In genomic region chr14:120299716-120300115, GRCm38 (mm10) we compare ENCODE assay signal across 9 mouse cellular contexts. TPM values are rescaled to one million over a fixed set of nuclear protein-coding genes. Genes with fewer than 3 reads are reported as not detected.
DNase-seq lines count a peak whose midpoint lies in the region; ATAC-seq and TF ChIP-seq lines count a peak whose summit lies in the region.
"Had no signal": no experiment of that assay in that cellular context is flagged by ENCODE, and none has a peak within 500 bp of the region (broad histone marks: within the 10 kb centered on the region; RNA-seq: fewer than 3 reads in every experiment).

No protein-coding gene starts in this region.

- ATAC-seq in liver, embryonic 16.5 days (ENCODE audit: low read depth): 0 out of 2 replicates have a peak, but pooled peaks have one; percentile 24
- no peak for ATAC-seq in liver, postnatal 0 days
- 0 out of 2 replicates have a peak, but pooled peaks have one; percentile 10 for ATAC-seq in intestine, embryonic 14.5 days (replicated peaks; ENCODE audit: low FRiP score, low TSS enrichment, low read depth)

- no peak overlapping the region for H3K4me2 ChIP-seq in liver, embryonic 16.5 days (ENCODE audit: low read depth, low read length)
- no peak overlapping the region for H3K4me2 ChIP-seq in liver, postnatal 0 days (ENCODE audit: low read depth, low read length)
- H3K4me2 ChIP-seq in intestine, embryonic 14.5 days (ENCODE audit: low read length): peak overlapping the region; percentile 5; the same call in 1 of the 2 replicates
- H3K4me2 ChIP-seq: hindbrain, embryonic 15.5 days had no signal

- H3K4me1 ChIP-seq in liver, embryonic 16.5 days (ENCODE audit: control insufficient read depth, low read depth, low read length): peaks cover 8% of the 10 kb centered on the region
- H3K4me1 ChIP-seq in liver, postnatal 0 days (ENCODE audit: insufficient read depth): peaks cover 19% of the 10 kb centered on the region
- peaks cover 32% of the 10 kb centered on the region for H3K4me1 ChIP-seq in embryonic fibroblast, embryonic 13.5 days (ENCODE audit: control insufficient read depth, insufficient read depth, low read length)
- peaks cover 68% of the 10 kb centered on the region for H3K4me1 ChIP-seq in intestine, embryonic 14.5 days (replicated peaks; ENCODE audit: control insufficient read depth, insufficient read depth, low read length)
- H3K4me1 ChIP-seq in small intestine, adult 2 months (ENCODE audit: control insufficient read depth, insufficient read depth, insufficient read length, low read length): peaks cover 38% of the 10 kb centered on the region; the same call in 1 of the 2 replicates

- H3K36me3 ChIP-seq in liver, embryonic 16.5 days (ENCODE audit: control insufficient read depth, insufficient read depth): no peaks in the 10 kb centered on the region
- no peaks in the 10 kb centered on the region; the same call in 1 of the 2 replicates for H3K36me3 ChIP-seq in liver, postnatal 0 days (replicated peaks; ENCODE audit: insufficient read depth, low read length)
- H3K36me3 ChIP-seq in intestine, embryonic 14.5 days (ENCODE audit: control insufficient read depth, insufficient read depth, low read length): peaks cover 5% of the 10 kb centered on the region; the same call in 1 of the 2 replicates
- H3K36me3 ChIP-seq in small intestine, adult 2 months (ENCODE audit: control insufficient read depth, insufficient read depth, low read length): no peaks in the 10 kb centered on the region; the same call in 1 of the 2 replicates
- H3K36me3 ChIP-seq: hindbrain, embryonic 15.5 days had no signal

- no peak overlapping the region for H3K9ac ChIP-seq in liver, embryonic 16.5 days (ENCODE audit: low read depth, low read length)
- no peak overlapping the region for H3K9ac ChIP-seq in liver, postnatal 0 days (replicated peaks)
- H3K9ac ChIP-seq in intestine, embryonic 14.5 days (ENCODE audit: low read length): no peak overlapping the region
- H3K9ac ChIP-seq: hindbrain, embryonic 15.5 days had no signal

- intact Hi-C loops in left cerebral cortex, postnatal 25 days (cut with DNase I): no loop called here

- no peak for TF ChIP-seq POLR2A in embryonic fibroblast, embryonic 13.5 days (IDR thresholded peaks at IDR 0.05; ENCODE audit: low read depth, low read length)
- TF ChIP-seq POLR2A in small intestine, adult 2 months (IDR thresholded peaks at IDR 0.05; ENCODE audit: low read depth, low read length): no peak

- no peak for TF ChIP-seq EP300 in liver, postnatal 0 days (IDR thresholded peaks at IDR 0.05; ENCODE audit: low read depth)

- H3K27ac ChIP-seq in liver, embryonic 16.5 days (ENCODE audit: low read length): no peak overlapping the region
- H3K27ac ChIP-seq in liver, postnatal 0 days (ENCODE audit: low read depth): no peak overlapping the region
- peak overlapping the region; percentile 97 for H3K27ac ChIP-seq in embryonic fibroblast, embryonic 13.5 days (ENCODE audit: insufficient read depth, low read length)
- H3K27ac ChIP-seq in intestine, embryonic 14.5 days (ENCODE audit: low read depth): peak overlapping the region; percentile 16
- peak overlapping the region; percentile 38; the same call in 1 of the 2 replicates for H3K27ac ChIP-seq in small intestine, adult 2 months (ENCODE audit: insufficient read depth, low read depth, low read length)
- H3K27ac ChIP-seq: hindbrain, embryonic 15.5 days had no signal

- 43% methylated on average over 3 of the region's 3 CpGs for WGBS in liver, embryonic 16.5 days (ENCODE audit: insufficient replicate concordance)
- 51% methylated on average over 3 of the region's 3 CpGs for WGBS in liver, postnatal 0 days (ENCODE audit: insufficient replicate concordance)
- WGBS in intestine, embryonic 14.5 days: 8% methylated on average over 3 of the region's 3 CpGs
- WGBS in small intestine, adult 2 months: 9% methylated on average over 3 of the region's 3 CpGs

- no peak for DNase-seq in liver, postnatal 0 days
- no peak for DNase-seq in intestine, embryonic 14.5 days (ENCODE audit: low spot score)
- no peak for DNase-seq in spleen, adult 12 weeks (ENCODE audit: low spot score)
- no peak for DNase-seq in left cerebral cortex, postnatal 25 days (ENCODE audit: low spot score in 2 of 2)
- DNase-seq: right cerebral cortex, postnatal 4 days had no signal

- no peaks in the 10 kb centered on the region for H3K9me3 ChIP-seq in liver, embryonic 16.5 days (replicated peaks; ENCODE audit: control insufficient read depth, low read length)
- no peaks in the 10 kb centered on the region for H3K9me3 ChIP-seq in liver, postnatal 0 days (ENCODE audit: low read length)
- no peaks in the 10 kb centered on the region for H3K9me3 ChIP-seq in intestine, embryonic 14.5 days (ENCODE audit: control insufficient read depth, low read length)
- H3K9me3 ChIP-seq: hindbrain, embryonic 15.5 days had no signal

- no peaks in the 10 kb centered on the region for H3K27me3 ChIP-seq in liver, embryonic 16.5 days (ENCODE audit: control insufficient read depth, insufficient read depth, low read depth, low read length)
- no peaks in the 10 kb centered on the region for H3K27me3 ChIP-seq in liver, postnatal 0 days (ENCODE audit: insufficient read depth, low read length)
- no peaks in the 10 kb centered on the region for H3K27me3 ChIP-seq in intestine, embryonic 14.5 days (replicated peaks; ENCODE audit: control insufficient read depth, insufficient read depth, low read length)
- no peaks in the 10 kb centered on the region for H3K27me3 ChIP-seq in small intestine, adult 2 months (ENCODE audit: control insufficient read depth, insufficient read depth, low read length)
- H3K27me3 ChIP-seq: hindbrain, embryonic 15.5 days had no signal

- TF ChIP-seq CTCF in liver, postnatal 0 days (IDR thresholded peaks at IDR 0.05; ENCODE audit: low read depth): no peak
- no peak for TF ChIP-seq CTCF in embryonic fibroblast, embryonic 13.5 days (IDR thresholded peaks at IDR 0.05; ENCODE audit: borderline replicate concordance, insufficient read depth, low read length)
- TF ChIP-seq CTCF in small intestine, adult 2 months (IDR thresholded peaks at IDR 0.05; ENCODE audit: extremely low read depth, insufficient read length, insufficient replicate concordance, low read depth, low read length): no peak

- no peak overlapping the region for H3K4me3 ChIP-seq in liver, embryonic 16.5 days (ENCODE audit: low read depth, low read length)
- no peak overlapping the region for H3K4me3 ChIP-seq in liver, postnatal 0 days (ENCODE audit: low read depth, low read length)
- H3K4me3 ChIP-seq in embryonic fibroblast, embryonic 13.5 days (ENCODE audit: insufficient read depth, low read length): no peak overlapping the region
- no peak overlapping the region for H3K4me3 ChIP-seq in intestine, embryonic 14.5 days (ENCODE audit: low read depth, low read length)
- no peak overlapping the region for H3K4me3 ChIP-seq in small intestine, adult 2 months (ENCODE audit: low read depth, low read length)
- H3K4me3 ChIP-seq: hindbrain, embryonic 15.5 days had no signal

RNA-seq across cellular contexts. Expression of gene Mbnl2, which starts 24.2 kb away (rescaled TPM):
- polyA plus RNA-seq in liver, embryonic 16.5 days (2015; fragmentation: Nextera tagmentation; extraction: Ambion mirVana): 15.9 and 19.3 TPM in 2 replicates
- 16.0 and 16.9 TPM in 2 replicates for polyA plus RNA-seq in liver, postnatal 0 days (2015; fragmentation: Nextera tagmentation; extraction: Ambion mirVana)
- 207 and 222 TPM in 2 replicates for polyA plus RNA-seq in embryonic fibroblast, embryonic 13.5 days (2011; ENCODE audit: insufficient read length, low read depth, missing spikeins)
- polyA plus RNA-seq in intestine, embryonic 14.5 days (2014; fragmentation: Nextera tagmentation; extraction: Ambion mirVana): 111 and 118 TPM in 2 replicates
- polyA plus RNA-seq in small intestine, adult 2 months (2012; rRNA removed): 29.8 and 41.7 TPM in 2 replicates
- total RNA-seq in left cerebral cortex, postnatal 25 days (2021): 100 to 1,000 TPM; 244 to 245 TPM

Comparison
In these comparisons a context has a peak if more than half of its experiments do, and no peak if none do; other contexts are left out.
1. H3K27ac ChIP-seq: peak in embryonic fibroblast, embryonic 13.5 days (single experiment), intestine, embryonic 14.5 days (single experiment) and small intestine, adult 2 months (single experiment); none in liver, embryonic 16.5 days (single experiment) and liver, postnatal 0 days (single experiment).